In genomic region chr9:76138378-76139109, GRCm38 (mm10) we compare ENCODE assay signal across 10 mouse cellular contexts.
A peak's percentile ranks its signal among the peaks of the same experiment; 100 is the strongest.
DNase-seq lines count a peak whose midpoint lies in the region; ATAC-seq and TF ChIP-seq lines count a peak whose summit lies in the region.
"Had no signal": no experiment of that assay in that cellular context is flagged by ENCODE, and none has a peak within 500 bp of the region (broad histone marks: within the 10 kb centered on the region; RNA-seq: fewer than 3 reads in every experiment).

No protein-coding gene starts in this region.

- H3K9ac ChIP-seq in lung, embryonic 14.5 days, result no peak overlapping the region
- no peak overlapping the region for H3K9ac ChIP-seq in limb, embryonic 14.5 days (ENCODE audit: low read depth, low read length, severe bottlenecking)

- no peak overlapping the region for H3K27ac ChIP-seq in lung, embryonic 14.5 days (ENCODE audit: low read depth)
- H3K27ac ChIP-seq in limb, embryonic 14.5 days (replicated peaks; ENCODE audit: low read depth, low read length), result no peak overlapping the region

- 0 out of 2 replicates have a peak, but pooled peaks have one; percentile 35 for ATAC-seq in lung, embryonic 14.5 days (ENCODE audit: insufficient read depth)
- peak; percentile 41; the same call in 1 of the 2 replicates for ATAC-seq in limb, embryonic 14.5 days (ENCODE audit: low FRiP score, low read depth)
- ATAC-seq in megakaryocyte progenitor cell, adult 5-6 weeks (replicated peaks; ENCODE audit: poor library complexity), result no peak

- H3K27me3 ChIP-seq in lung, embryonic 14.5 days (ENCODE audit: insufficient read depth, low read length), result no peaks in the 10 kb centered on the region
- no peaks in the 10 kb centered on the region for H3K27me3 ChIP-seq in limb, embryonic 14.5 days (ENCODE audit: control insufficient read depth, insufficient read depth, low read length)
- H3K27me3 ChIP-seq: CH12.LX had no signal

- peak; percentile 31 for DNase-seq in gastrocnemius, postnatal 10 days
- DNase-seq in gastrocnemius, postnatal 25 days, result no peak
- DNase-seq in lung, embryonic 14.5 days, result peak; percentile 71
- no peak for DNase-seq in lung, postnatal 36 days
- peak; percentile 7 for DNase-seq in NIH3T3 (ENCODE audit: low read depth)
- DNase-seq in limb, embryonic 14.5 days (ENCODE audit: low spot score), result peak; percentile 86
- DNase-seq in adrenal gland, adult 8-10 months, result no peak
- DNase-seq: kidney, adult 9 months had no signal

- H3K4me2 ChIP-seq in lung, embryonic 14.5 days, result no peak overlapping the region
- no peak overlapping the region for H3K4me2 ChIP-seq in limb, embryonic 14.5 days (replicated peaks; ENCODE audit: low read depth, low read length, severe bottlenecking)

- 74% methylated on average over 3 of the region's 3 CpGs for WGBS in lung, embryonic 14.5 days
- 68% methylated on average over 3 of the region's 3 CpGs for WGBS in limb, embryonic 14.5 days

- H3K36me3 ChIP-seq in lung, embryonic 14.5 days (ENCODE audit: insufficient read depth), result no peaks in the 10 kb centered on the region
- no peaks in the 10 kb centered on the region for H3K36me3 ChIP-seq in limb, embryonic 14.5 days (ENCODE audit: control insufficient read depth, insufficient read depth, low read length)

- H3K4me1 ChIP-seq in lung, embryonic 14.5 days (ENCODE audit: insufficient read depth), result no peaks in the 10 kb centered on the region
- H3K4me1 ChIP-seq in limb, embryonic 14.5 days (ENCODE audit: control insufficient read depth, insufficient read depth, low read length), result 0 out of 2 replicates have a peak, but pooled peaks cover 6% of the 10 kb centered on the region

- no peaks in the 10 kb centered on the region for H3K9me3 ChIP-seq in lung, embryonic 14.5 days (ENCODE audit: low read depth, low read length)
- no peaks in the 10 kb centered on the region for H3K9me3 ChIP-seq in limb, embryonic 14.5 days (ENCODE audit: control insufficient read depth, low read length)

- TF ChIP-seq CTCF in lung, embryonic 14.5 days (IDR thresholded peaks at IDR 0.05; ENCODE audit: low read depth), result no peak

- H3K4me3 ChIP-seq in lung, embryonic 14.5 days (ENCODE audit: low read depth, low read length), result no peak overlapping the region
- H3K4me3 ChIP-seq in limb, embryonic 14.5 days (replicated peaks; ENCODE audit: low read length), result no peak overlapping the region

- no peak for TF ChIP-seq POLR2A in limb, embryonic 14.5 days (IDR thresholded peaks at IDR 0.05; ENCODE audit: borderline replicate concordance, extremely low read depth, insufficient read depth, insufficient read length)

Comparison
In these comparisons a context has a peak if more than half of its experiments do, and no peak if none do; other contexts are left out.
1. DNase-seq: peak in gastrocnemius, postnatal 10 days (single experiment), lung, embryonic 14.5 days (single experiment), NIH3T3 (single experiment) and limb, embryonic 14.5 days (single experiment); none in gastrocnemius, postnatal 25 days (single experiment), lung, postnatal 36 days (single experiment) and adrenal gland, adult 8-10 months (single experiment).